Mouse (Mus musculus): ENCODE measurements around the gene Ap2a2. TPM values are rescaled to one million over a fixed set of nuclear protein-coding genes. Genes with fewer than 3 reads are reported as not detected.

The Ap2a2 gene
- polyA plus RNA-seq (2015; fragmentation: Illumina TruSeq; extraction: RNeasy Lipid Tissue Mini Kit (QIAGEN cat#74804); ENCODE audit: insufficient read depth, low read depth, low replicate concordance): 11.3 TPM

DNA sequence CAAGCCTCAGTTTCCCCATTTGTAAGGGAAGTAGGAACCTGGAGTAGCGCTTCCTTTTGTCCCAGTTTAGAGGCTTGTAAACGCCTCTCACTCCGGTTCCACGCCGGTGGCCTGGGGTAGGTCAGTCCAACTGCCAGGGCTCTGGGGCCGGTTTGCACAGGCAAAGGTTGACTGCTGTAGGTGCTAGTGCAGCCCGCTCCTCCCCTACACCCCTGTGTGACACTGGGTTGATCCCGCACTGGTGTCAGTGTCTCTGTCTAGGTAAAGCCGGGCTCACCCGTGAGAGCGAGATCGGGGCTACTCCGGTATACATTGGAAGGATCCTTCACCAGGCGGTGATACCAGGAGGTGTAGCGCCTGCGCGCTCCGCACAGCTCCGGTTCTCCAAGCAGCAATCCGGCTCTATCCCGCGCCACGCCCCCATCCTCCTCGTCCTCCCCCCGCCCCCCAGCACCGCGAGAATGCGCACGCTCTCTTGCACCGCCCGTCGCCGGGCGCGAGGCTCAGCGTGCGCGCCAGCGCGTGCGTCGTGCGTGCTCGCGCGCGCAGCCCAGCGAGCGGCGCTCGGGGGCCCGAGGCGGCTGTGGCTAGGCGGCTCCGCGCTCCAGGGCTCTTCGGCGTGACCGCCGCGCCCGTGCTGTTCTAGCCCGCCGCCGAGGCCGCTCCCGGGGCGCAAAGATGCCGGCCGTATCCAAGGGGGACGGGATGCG lies at the start of gene Ap2a2:
TSS of gene Ap2a2 (plus strand) at position 492 of the 710 bp plus-strand sequence.

DNA sequence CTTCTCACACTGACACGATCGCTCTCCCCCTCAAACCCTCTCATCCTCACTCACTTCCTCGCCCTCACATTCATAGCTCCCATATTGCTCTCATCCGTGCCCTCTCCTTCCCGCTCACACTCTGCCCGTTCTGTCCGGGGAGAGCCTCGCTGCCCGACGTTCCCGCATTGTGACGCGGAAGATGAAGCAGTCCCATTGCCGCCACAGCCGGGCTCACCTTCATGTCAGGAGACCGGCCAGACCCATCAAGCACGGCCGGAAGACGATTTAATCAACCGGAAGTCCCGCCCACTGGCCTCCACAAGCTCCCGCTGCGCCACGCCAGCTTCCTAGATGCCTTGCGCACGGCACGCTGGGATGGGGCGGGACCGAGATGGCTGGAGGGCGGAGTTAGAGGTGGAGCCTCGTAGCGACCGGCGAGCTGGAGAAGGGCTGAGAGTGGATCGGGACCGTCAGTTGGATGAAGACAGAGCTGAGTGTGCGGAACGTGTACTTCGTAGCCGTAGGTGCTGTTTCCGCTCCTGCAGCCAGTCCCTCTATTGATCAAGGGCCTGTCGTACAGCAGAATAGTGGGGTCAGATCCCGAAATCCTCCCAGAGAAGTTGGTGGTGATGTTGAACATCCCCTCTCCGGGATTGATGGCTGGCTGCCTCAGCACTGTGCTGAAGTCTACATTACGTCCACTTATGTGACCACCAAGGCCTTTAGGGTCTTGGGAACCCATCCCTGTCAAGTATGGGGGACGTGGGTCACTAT lies 22.2 kb upstream of the Ap2a2 start, which contains the start of gene Chid1:
TSS of gene Chid1 (minus strand) at position 302 of the 756 bp plus-strand sequence.

Other genes starting within 250 kb of the Ap2a2 start
- 23.3 TPM for gene Deaf1, start 234.5 kb upstream of the Ap2a2 start, polyA plus RNA-seq (2015; fragmentation: Illumina TruSeq; extraction: RNeasy Lipid Tissue Mini Kit (QIAGEN cat#74804); ENCODE audit: insufficient read depth, low read depth, low replicate concordance)
- 11.4 TPM for gene Tmem80, start 234.4 kb upstream of the Ap2a2 start, polyA plus RNA-seq (2015; fragmentation: Illumina TruSeq; extraction: RNeasy Lipid Tissue Mini Kit (QIAGEN cat#74804); ENCODE audit: insufficient read depth, low read depth, low replicate concordance)
- 35.8 TPM for gene Eps8l2, start 223.3 kb upstream of the Ap2a2 start, polyA plus RNA-seq (2015; fragmentation: Illumina TruSeq; extraction: RNeasy Lipid Tissue Mini Kit (QIAGEN cat#74804); ENCODE audit: insufficient read depth, low read depth, low replicate concordance)
- gene Taldo1, start 170.0 kb upstream of the Ap2a2 start, polyA plus RNA-seq (2015; fragmentation: Illumina TruSeq; extraction: RNeasy Lipid Tissue Mini Kit (QIAGEN cat#74804); ENCODE audit: insufficient read depth, low read depth, low replicate concordance): 61.6 TPM
- 17.6 TPM for gene Gatd1, start 148.0 kb upstream of the Ap2a2 start, polyA plus RNA-seq (2015; fragmentation: Illumina TruSeq; extraction: RNeasy Lipid Tissue Mini Kit (QIAGEN cat#74804); ENCODE audit: insufficient read depth, low read depth, low replicate concordance)
- 0.98 TPM for gene Cend1, start 132.7 kb upstream of the Ap2a2 start, polyA plus RNA-seq (2015; fragmentation: Illumina TruSeq; extraction: RNeasy Lipid Tissue Mini Kit (QIAGEN cat#74804); ENCODE audit: insufficient read depth, low read depth, low replicate concordance)
- 14.0 TPM for gene Slc25a22, start 124.3 kb upstream of the Ap2a2 start, polyA plus RNA-seq (2015; fragmentation: Illumina TruSeq; extraction: RNeasy Lipid Tissue Mini Kit (QIAGEN cat#74804); ENCODE audit: insufficient read depth, low read depth, low replicate concordance)
- gene Pidd1, start 118.1 kb upstream of the Ap2a2 start, polyA plus RNA-seq (2015; fragmentation: Illumina TruSeq; extraction: RNeasy Lipid Tissue Mini Kit (QIAGEN cat#74804); ENCODE audit: insufficient read depth, low read depth, low replicate concordance): 0.30 TPM
- 634 TPM for gene Rplp2, start 114.8 kb upstream of the Ap2a2 start, polyA plus RNA-seq (2015; fragmentation: Illumina TruSeq; extraction: RNeasy Lipid Tissue Mini Kit (QIAGEN cat#74804); ENCODE audit: insufficient read depth, low read depth, low replicate concordance)
- gene Pnpla2, start 107.0 kb upstream of the Ap2a2 start, polyA plus RNA-seq (2015; fragmentation: Illumina TruSeq; extraction: RNeasy Lipid Tissue Mini Kit (QIAGEN cat#74804); ENCODE audit: insufficient read depth, low read depth, low replicate concordance): 21.8 TPM
- gene Cracr2b, start 101.1 kb upstream of the Ap2a2 start, polyA plus RNA-seq (2015; fragmentation: Illumina TruSeq; extraction: RNeasy Lipid Tissue Mini Kit (QIAGEN cat#74804); ENCODE audit: insufficient read depth, low read depth, low replicate concordance): 31.6 TPM
- gene Cd151, start 94.8 kb upstream of the Ap2a2 start, polyA plus RNA-seq (2015; fragmentation: Illumina TruSeq; extraction: RNeasy Lipid Tissue Mini Kit (QIAGEN cat#74804); ENCODE audit: insufficient read depth, low read depth, low replicate concordance): 50.4 TPM
- 16.0 TPM for gene Polr2l, start 87.0 kb upstream of the Ap2a2 start, polyA plus RNA-seq (2015; fragmentation: Illumina TruSeq; extraction: RNeasy Lipid Tissue Mini Kit (QIAGEN cat#74804); ENCODE audit: insufficient read depth, low read depth, low replicate concordance)
- gene Tspan4, start 86.9 kb upstream of the Ap2a2 start, polyA plus RNA-seq (2015; fragmentation: Illumina TruSeq; extraction: RNeasy Lipid Tissue Mini Kit (QIAGEN cat#74804); ENCODE audit: insufficient read depth, low read depth, low replicate concordance): 14.3 TPM
- 7.9 TPM for gene Chid1, start 22.3 kb upstream of the Ap2a2 start, polyA plus RNA-seq (2015; fragmentation: Illumina TruSeq; extraction: RNeasy Lipid Tissue Mini Kit (QIAGEN cat#74804); ENCODE audit: insufficient read depth, low read depth, low replicate concordance)
- not detected for gene Muc6, start 93.1 kb downstream of the Ap2a2 start, polyA plus RNA-seq (2015; fragmentation: Illumina TruSeq; extraction: RNeasy Lipid Tissue Mini Kit (QIAGEN cat#74804); ENCODE audit: insufficient read depth, low read depth, low replicate concordance)
- 0.54 TPM for gene Muc2, start 128.2 kb downstream of the Ap2a2 start, polyA plus RNA-seq (2015; fragmentation: Illumina TruSeq; extraction: RNeasy Lipid Tissue Mini Kit (QIAGEN cat#74804); ENCODE audit: insufficient read depth, low read depth, low replicate concordance)
- not detected for gene Muc5ac, start 226.8 kb downstream of the Ap2a2 start, polyA plus RNA-seq (2015; fragmentation: Illumina TruSeq; extraction: RNeasy Lipid Tissue Mini Kit (QIAGEN cat#74804); ENCODE audit: insufficient read depth, low read depth, low replicate concordance)